Mouse (Mus musculus): ENCODE data around the gene Arl16.

- TF ChIP-seq CTCF (IDR thresholded peaks at IDR 0.05; ENCODE audit: control insufficient read depth, insufficient read depth, low read length), result no peak
- no peak for TF ChIP-seq POLR2A (IDR thresholded peaks at IDR 0.05; ENCODE audit: borderline replicate concordance, control insufficient read depth, low read depth, low read length)
Measured at GRCm38 (mm10) chr11:120442765-120443280, 24.6 kb downstream of the Arl16 start.

Measured in bone marrow, adult 2 months (tissue).